Mouse (Mus musculus): Measurements from ENCODE around the gene Dus3l.

The Dus3l gene

GRCm38 (mm10) chr17:56764474-56765354, at the start of gene Dus3l:
Gene Dus3l, plus strand, starts transcription at chr17:56764757.
- peak; percentile 93 for DNase-seq

DNA sequence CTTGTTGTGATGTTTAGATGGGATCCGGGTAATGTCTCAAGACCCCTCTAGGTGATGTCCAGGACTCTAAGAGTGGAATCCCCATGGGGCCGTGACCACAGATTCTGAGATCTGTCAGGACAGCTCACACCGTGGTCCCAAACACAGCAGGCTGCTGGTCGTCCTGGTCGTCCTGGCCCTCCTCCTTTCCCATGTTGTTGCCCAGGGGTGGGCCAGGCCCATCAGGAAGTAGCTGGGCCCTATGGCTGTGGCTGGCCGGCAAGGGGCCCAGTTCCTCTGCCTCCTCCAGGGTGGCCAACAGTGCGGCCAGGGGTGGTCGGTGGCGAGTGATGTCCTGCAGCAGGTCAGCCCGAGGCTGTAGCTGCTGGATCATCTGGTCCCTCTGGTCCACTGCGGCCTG, 49.2 kb upstream of the Dus3l start:
- no peak for DNase-seq

- DNase-seq, result no peak
These were observed 48.5 kb upstream of the Dus3l start for GRCm38 (mm10) chr17:56715914-56716654.

DNA sequence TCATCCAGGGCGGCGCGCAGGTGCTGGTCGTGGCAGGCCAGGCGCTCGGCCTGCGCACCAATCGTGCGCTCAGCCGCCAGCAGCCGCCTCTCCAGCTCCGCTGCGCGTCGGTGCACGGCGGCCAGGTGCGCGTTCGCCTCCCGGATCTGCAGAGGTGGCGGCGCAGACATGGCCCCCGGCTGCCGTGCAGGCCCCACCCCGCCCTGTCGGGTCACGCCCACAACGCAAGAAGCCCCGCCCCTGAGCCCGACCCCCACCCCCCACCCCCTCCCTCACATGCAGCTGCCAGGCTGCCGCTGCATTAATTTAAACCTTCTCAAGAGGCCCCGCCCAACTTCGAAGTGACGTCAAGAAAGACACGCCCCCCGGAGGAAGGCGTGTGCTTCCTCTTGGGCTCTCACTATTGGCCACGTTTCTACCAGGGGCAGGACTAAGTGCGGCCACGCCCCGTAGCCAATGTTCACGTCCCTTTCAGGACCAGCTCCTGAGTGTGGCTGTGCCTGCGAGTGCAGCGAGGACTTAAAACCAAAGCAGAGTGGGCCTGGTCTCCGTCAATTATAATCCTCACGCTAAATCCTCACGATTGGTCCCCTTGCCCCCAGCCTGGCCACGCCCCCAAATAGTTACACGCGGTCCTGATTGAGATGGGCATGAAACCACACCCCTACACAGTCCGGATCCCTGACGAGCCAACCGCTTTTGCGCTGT, 47.7 kb upstream of the Dus3l start:
- DNase-seq, result peak; percentile 99

GRCm38 (mm10) chr17:56717363-56718058, 47.0 kb upstream of the Dus3l start, which contains the start of the genes Ndufa11 and Vmac:
Gene Ndufa11, plus strand, starts transcription at chr17:56717767.
Gene Vmac, minus strand, starts transcription at chr17:56718022.
- DNase-seq, result peak; percentile 95

DNA sequence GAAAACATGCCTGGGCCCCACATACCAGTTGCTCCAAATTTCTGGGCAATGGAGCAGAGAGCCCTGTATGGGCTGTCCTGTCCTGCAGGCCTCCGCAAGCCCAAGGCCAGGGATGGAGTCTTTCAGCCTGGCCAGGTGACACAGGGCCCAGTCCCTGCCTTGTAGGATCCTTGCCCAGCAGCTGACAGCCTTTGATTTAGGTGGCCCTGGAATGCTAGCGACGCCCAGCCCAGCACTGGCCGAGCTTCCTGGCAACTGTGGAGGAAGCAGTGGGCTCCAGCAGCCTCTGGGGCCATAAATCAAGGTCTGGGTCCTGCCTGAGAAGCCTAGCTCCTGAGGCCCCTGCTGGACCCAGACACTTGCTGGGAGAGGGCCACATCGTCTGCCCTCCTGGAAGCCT, 42.1 kb upstream of the Dus3l start:
- DNase-seq, result no peak

- DNase-seq, result no peak
These were observed 41.0 kb upstream of the Dus3l start for GRCm38 (mm10) chr17:56723419-56724161.

GRCm38 (mm10) chr17:56727029-56727649, 37.4 kb upstream of the Dus3l start:
- DNase-seq, result no peak

DNA sequence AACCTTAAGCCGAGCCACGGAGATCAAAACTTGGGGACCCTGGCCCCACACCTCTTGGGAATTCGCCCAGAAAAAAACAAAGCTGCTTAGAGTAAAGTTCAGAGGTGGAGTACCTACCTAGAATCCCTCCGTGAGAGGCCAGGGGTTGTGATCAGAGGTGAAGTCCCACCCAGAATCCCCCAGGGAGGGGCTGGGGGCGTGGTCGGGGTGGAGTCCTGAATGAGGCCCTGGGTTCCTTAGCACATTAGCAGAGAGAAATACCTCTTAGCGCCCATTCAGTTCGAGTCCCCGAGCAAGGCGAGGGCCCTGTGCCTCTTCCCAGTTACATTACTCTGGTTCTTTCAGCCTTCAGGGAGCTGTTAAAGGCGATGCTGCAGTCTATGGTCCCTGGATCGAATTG, 36.9 kb upstream of the Dus3l start:
- no peak for DNase-seq

- no peak for DNase-seq
These were observed 36.4 kb upstream of the Dus3l start for GRCm38 (mm10) chr17:56728117-56728516.

- DNase-seq, result no peak
These were observed 35.4 kb upstream of the Dus3l start for GRCm38 (mm10) chr17:56729151-56729550.

GRCm38 (mm10) chr17:56729656-56730055, 34.9 kb upstream of the Dus3l start:
- no peak for DNase-seq

- DNase-seq, result no peak
These were observed 28.0 kb upstream of the Dus3l start for GRCm38 (mm10) chr17:56736534-56736933.

GRCm38 (mm10) chr17:56738221-56738620, 26.3 kb upstream of the Dus3l start:
- no peak for DNase-seq

- no peak for DNase-seq
These were observed 24.3 kb upstream of the Dus3l start for GRCm38 (mm10) chr17:56740118-56740787.

GRCm38 (mm10) chr17:56740788-56741160, 23.8 kb upstream of the Dus3l start:
- DNase-seq, result no peak

DNA sequence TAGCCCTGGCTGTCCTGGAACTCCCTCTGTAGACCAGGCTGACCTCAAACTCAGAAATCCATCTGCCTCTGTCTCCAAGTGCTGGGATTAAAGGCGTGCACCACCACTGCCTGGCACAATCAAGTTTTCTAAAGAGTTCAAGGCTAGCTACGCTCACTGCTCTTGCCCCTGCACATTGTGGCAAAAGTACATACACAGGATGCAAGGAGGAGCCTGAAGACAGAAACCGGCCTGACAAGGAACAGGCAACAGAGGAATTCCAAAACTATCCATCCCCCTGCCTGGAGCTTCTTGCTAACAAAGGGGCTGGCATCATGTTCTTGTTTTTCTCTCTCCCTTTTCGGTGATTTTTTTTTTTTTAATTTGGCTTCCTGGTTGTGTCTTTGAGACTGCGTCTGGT, 20.4 kb upstream of the Dus3l start:
- DNase-seq, result no peak

DNA sequence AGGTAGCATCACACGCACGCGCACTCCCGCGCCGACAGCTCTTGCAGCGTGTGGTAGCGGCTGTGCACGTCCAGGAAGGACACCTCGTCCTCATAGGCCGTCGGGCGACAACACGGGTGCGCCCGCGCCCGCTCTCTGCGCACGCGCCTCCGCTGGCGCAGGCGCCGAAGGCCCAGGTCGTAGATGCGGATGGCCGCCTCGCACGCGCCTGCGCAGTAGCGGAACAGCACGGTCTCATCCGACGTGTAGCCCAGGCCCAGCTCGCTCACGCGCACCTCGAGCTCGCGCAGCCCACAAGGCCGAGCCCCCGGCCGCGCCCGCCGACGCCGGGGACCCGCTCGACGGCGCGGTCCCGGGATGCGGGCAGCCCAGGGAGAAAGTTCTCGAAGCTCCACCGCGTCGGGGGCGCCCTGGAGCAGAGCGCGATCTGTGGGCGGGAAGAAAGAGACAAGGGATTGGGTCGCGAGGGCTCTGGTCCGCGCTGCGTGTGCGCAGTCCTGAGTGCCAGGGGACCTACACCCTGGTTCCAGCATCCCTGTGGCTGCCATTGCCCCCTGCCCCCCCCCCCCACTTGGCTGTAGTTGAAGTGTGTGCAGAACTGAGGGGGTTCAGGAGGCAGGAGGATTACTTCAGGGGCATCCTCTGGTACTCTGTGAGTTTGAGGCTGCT, 13.0 kb upstream of the Dus3l start:
- DNase-seq, result no peak

DNA sequence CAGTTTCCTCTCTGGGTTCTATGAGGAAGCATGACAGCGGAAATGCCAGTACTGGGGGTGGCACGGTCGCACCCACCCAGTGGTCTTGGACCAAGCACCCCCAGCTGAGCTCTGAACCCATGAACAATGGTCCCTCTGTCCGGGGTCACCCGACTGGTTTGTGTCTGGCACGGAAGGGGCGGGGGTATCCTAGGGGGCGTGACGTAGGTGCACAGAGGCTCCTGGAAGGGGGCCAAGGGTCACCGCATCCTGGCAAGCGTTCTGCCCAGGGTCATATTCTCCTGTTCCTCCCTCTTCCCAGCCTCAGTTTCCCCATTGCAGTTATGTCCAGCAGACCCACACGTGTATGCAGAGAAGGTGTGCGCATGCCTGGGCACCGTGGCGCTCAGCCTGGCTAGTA, 11.1 kb upstream of the Dus3l start:
- no peak for DNase-seq
